Mouse (Mus musculus) MEL (cell line): ENCODE results near the gene Arid5b. TPM values are rescaled to one million over a fixed set of nuclear protein-coding genes. Genes with fewer than 3 reads are reported as not detected.

Experiments used
- DNase-seq: peaks from one replicate; pipeline ENCODE4 v3.0.0; 2011; ENCODE audit warnings: low read depth, low spot score
- H3K27ac ChIP-seq: 2 replicates; pipeline ENCODE4 v1.5.1; 2012; ENCODE audit warnings: low read depth, mild to moderate bottlenecking, control low read depth, low read length, moderate library complexity; ENCODE audit not compliant: control insufficient read depth
- H3K27me3 ChIP-seq, 2 experiments: fragments of 150-350 bp in 1 of 2; sonication (generic) in 1 of 2; 2 replicates each; pipeline ENCODE4 v1.6.1; 2012; ENCODE audit warnings: low read length in 2 of 2, mild to moderate bottlenecking in 2 of 2, improper control_type of control experiment in 1 of 2, moderate library complexity in 1 of 2; ENCODE audit not compliant: insufficient read depth in 2 of 2, control insufficient read depth in 1 of 2
- H3K36me3 ChIP-seq, 2 experiments: 2 replicates each; pipeline ENCODE4 v1.6.1; 2012 to 2014; ENCODE audit warnings: low read length in 2 of 2, improper control_type of control experiment in 1 of 2, inconsistent platforms in 1 of 2, mild to moderate bottlenecking in 1 of 2; ENCODE audit not compliant: insufficient read depth in 2 of 2, control insufficient read depth in 1 of 2
- H3K4me1 ChIP-seq, 2 experiments: fragments of 150-350 bp in 1 of 2; sonication (generic) in 1 of 2; 2 replicates each; pipeline ENCODE4 v1.6.1; 2012; ENCODE audit warnings: low read length in 2 of 2, improper control_type of control experiment in 1 of 2, mild to moderate bottlenecking in 1 of 2; ENCODE audit not compliant: insufficient read depth in 2 of 2, control insufficient read depth in 1 of 2
- H3K4me3 ChIP-seq, 2 experiments: fragments of 150-350 bp in 1 of 2; sonication (generic) in 1 of 2; 2 replicates each; pipeline ENCODE4 v1.5.1; 2012; ENCODE audit warnings: low read depth in 2 of 2, low read length in 2 of 2, mild to moderate bottlenecking in 2 of 2, moderate library complexity in 2 of 2, control low read depth in 1 of 2, improper control_type of control experiment in 1 of 2; ENCODE audit not compliant: control insufficient read depth in 1 of 2, insufficient read depth in 1 of 2
- H3K79me2 ChIP-seq: 2 replicates; pipeline ENCODE4 v1.6.1; 2012; ENCODE audit warnings: mild to moderate bottlenecking, low read length, moderate library complexity; ENCODE audit not compliant: control insufficient read depth, poor library complexity, insufficient read depth
- H3K9ac ChIP-seq: 2 replicates; pipeline ENCODE4 v1.6.1; 2012; ENCODE audit warnings: low read depth, mild to moderate bottlenecking, control low read depth, low read length, moderate library complexity; ENCODE audit not compliant: control insufficient read depth, poor library complexity, severe bottlenecking
- H3K9me3 ChIP-seq: fragments of 150-350 bp; sonication (generic); replicated peaks from 2 replicates; pipeline ENCODE4 v1.6.1; 2012; ENCODE audit warnings: mild to moderate bottlenecking, low read length, improper control_type of control experiment, moderate library complexity; ENCODE audit not compliant: insufficient read depth
- BHLHE40 ChIP-seq: IDR thresholded peaks from 2 replicates; pipeline ENCODE4 v1.6.1; 2012; ENCODE audit warnings: low read depth, mild to moderate bottlenecking, inconsistent platforms, low read length, improper control_type of control experiment, borderline replicate concordance
- CHD1 ChIP-seq: IDR thresholded peaks from 2 replicates; pipeline ENCODE4 v1.6.1; 2012; ENCODE audit warnings: low read depth, mild to moderate bottlenecking, inconsistent platforms, low read length, improper control_type of control experiment
- CHD2 ChIP-seq: IDR thresholded peaks from 2 replicates; pipeline ENCODE4 v1.6.1; 2011; ENCODE audit warnings: low read length, improper control_type of control experiment
- CTCF ChIP-seq, 3 experiments: IDR thresholded peaks in 2 of 3; conservative IDR thresholded peaks in 1 of 3; 2 replicates each; pipeline ENCODE4 v1.5.1; 2011 to 2012; ENCODE audit warnings: low read length in 3 of 3, low read depth in 2 of 3, mild to moderate bottlenecking in 2 of 3, improper control_type of control experiment in 1 of 3, inconsistent platforms in 1 of 3, mixed read lengths in 1 of 3, moderate library complexity in 1 of 3; ENCODE audit not compliant: control insufficient read depth in 1 of 3, insufficient read depth in 1 of 3, poor library complexity in 1 of 3, severe bottlenecking in 1 of 3
- ETS1 ChIP-seq: IDR thresholded peaks from 2 replicates; pipeline ENCODE4 v1.6.1; 2012; ENCODE audit warnings: low read depth, mild to moderate bottlenecking, inconsistent platforms, low read length, improper control_type of control experiment, moderate library complexity
- KAT2A ChIP-seq: conservative IDR thresholded peaks from 2 replicates; pipeline ENCODE4 v1.6.1; 2012; ENCODE audit warnings: low read depth, low read length, improper control_type of control experiment, inconsistent platforms
- MAFK ChIP-seq: IDR thresholded peaks from 2 replicates; pipeline ENCODE4 v1.6.1; 2011; ENCODE audit warnings: low read depth, mild to moderate bottlenecking, low read length, improper control_type of control experiment, borderline replicate concordance
- MAX ChIP-seq: IDR thresholded peaks from 2 replicates; pipeline ENCODE4 v1.6.1; 2011; ENCODE audit warnings: low read length, improper control_type of control experiment
- MAZ ChIP-seq: IDR thresholded peaks from 2 replicates; pipeline ENCODE4 v1.6.1; 2012; ENCODE audit warnings: low read depth, mild to moderate bottlenecking, inconsistent platforms, low read length, improper control_type of control experiment
- MEF2A ChIP-seq: IDR thresholded peaks from 2 replicates; pipeline ENCODE4 v1.6.1; 2014; ENCODE audit warnings: low read depth, mild to moderate bottlenecking, inconsistent platforms, low read length, improper control_type of control experiment; ENCODE audit not compliant: poor library complexity, insufficient replicate concordance, severe bottlenecking; ENCODE audit errors: extremely low read depth
- MYB ChIP-seq: IDR thresholded peaks from 2 replicates; pipeline ENCODE4 v1.6.1; 2011; ENCODE audit warnings: mild to moderate bottlenecking, low read depth, low read length, improper control_type of control experiment
- NELFE ChIP-seq: IDR thresholded peaks from 2 replicates; pipeline ENCODE4 v1.6.1; 2011; ENCODE audit warnings: low read depth, low read length, improper control_type of control experiment
- NRF1 ChIP-seq: IDR thresholded peaks from 2 replicates; pipeline ENCODE4 v1.6.1; 2014; ENCODE audit warnings: low read depth, mild to moderate bottlenecking, inconsistent platforms, low read length, improper control_type of control experiment, moderate library complexity; ENCODE audit not compliant: poor library complexity, insufficient read depth, severe bottlenecking
- POLR2A ChIP-seq, 2 experiments: IDR thresholded peaks; 2 replicates each; pipeline ENCODE4 v1.6.1; 2011 to 2012; ENCODE audit warnings: low read length in 2 of 2, mild to moderate bottlenecking in 2 of 2, control low read depth in 1 of 2, improper control_type of control experiment in 1 of 2, low read depth in 1 of 2, moderate library complexity in 1 of 2; ENCODE audit not compliant: control insufficient read depth in 1 of 2, insufficient read depth in 1 of 2, poor library complexity in 1 of 2
- SIN3A ChIP-seq: IDR thresholded peaks from 2 replicates; pipeline ENCODE4 v1.6.1; 2012; ENCODE audit warnings: low read length, improper control_type of control experiment, inconsistent platforms
- TAL1 ChIP-seq: IDR thresholded peaks from 2 replicates; pipeline ENCODE4 v1.6.1; 2012; ENCODE audit warnings: mild to moderate bottlenecking, inconsistent platforms, low read length, moderate library complexity, mixed read lengths
- TBP ChIP-seq: IDR thresholded peaks from 2 replicates; pipeline ENCODE4 v1.8.0; 2011; ENCODE audit warnings: low read depth, low read length, improper control_type of control experiment
- ZC3H11A ChIP-seq: IDR thresholded peaks from 2 replicates; pipeline ENCODE4 v1.6.1; 2012; ENCODE audit warnings: low read depth, mild to moderate bottlenecking, inconsistent platforms, low read length, improper control_type of control experiment
- ZKSCAN1 ChIP-seq: IDR thresholded peaks from 2 replicates; pipeline ENCODE4 v1.6.1; 2012; ENCODE audit warnings: low read depth, mild to moderate bottlenecking, inconsistent platforms, low read length, improper control_type of control experiment, moderate library complexity
- ZMIZ1 ChIP-seq: IDR thresholded peaks from 2 replicates; pipeline ENCODE4 v1.6.1; 2012; ENCODE audit warnings: low read depth, mild to moderate bottlenecking, inconsistent platforms, low read length, improper control_type of control experiment, moderate library complexity
- ZNF384 ChIP-seq: IDR thresholded peaks from 2 replicates; pipeline ENCODE4 v1.6.1; 2012; ENCODE audit warnings: low read depth, mild to moderate bottlenecking, inconsistent platforms, low read length, improper control_type of control experiment
- polyA plus RNA-seq, 2 experiments: library from polyadenylated mRNA; stranded (reverse) in 1 of 2; unstranded in 1 of 2; fragments of >175 nt in 1 of 2; fragments of >200 nt in 1 of 2; gene quantifications; 2 replicates each; pipeline versions ENCODE4 v1.2.1 to v1.2.4; 2012; ENCODE audit warnings: low replicate concordance in 2 of 2, low read depth in 1 of 2; ENCODE audit not compliant: insufficient read length in 2 of 2, insufficient read depth in 1 of 2, missing spikeins in 1 of 2
- total RNA-seq: library from RNA; depleted of rRNA; stranded (reverse); fragments of 300-350 nt; gene quantifications from 2 replicates; pipeline ENCODE4 v1.2.3, GENCODE M21; 2012

Gene Arid5b
- total and polyA plus RNA-seq, 3 experiments: 0.03 TPM; not detected in 2

DNA sequence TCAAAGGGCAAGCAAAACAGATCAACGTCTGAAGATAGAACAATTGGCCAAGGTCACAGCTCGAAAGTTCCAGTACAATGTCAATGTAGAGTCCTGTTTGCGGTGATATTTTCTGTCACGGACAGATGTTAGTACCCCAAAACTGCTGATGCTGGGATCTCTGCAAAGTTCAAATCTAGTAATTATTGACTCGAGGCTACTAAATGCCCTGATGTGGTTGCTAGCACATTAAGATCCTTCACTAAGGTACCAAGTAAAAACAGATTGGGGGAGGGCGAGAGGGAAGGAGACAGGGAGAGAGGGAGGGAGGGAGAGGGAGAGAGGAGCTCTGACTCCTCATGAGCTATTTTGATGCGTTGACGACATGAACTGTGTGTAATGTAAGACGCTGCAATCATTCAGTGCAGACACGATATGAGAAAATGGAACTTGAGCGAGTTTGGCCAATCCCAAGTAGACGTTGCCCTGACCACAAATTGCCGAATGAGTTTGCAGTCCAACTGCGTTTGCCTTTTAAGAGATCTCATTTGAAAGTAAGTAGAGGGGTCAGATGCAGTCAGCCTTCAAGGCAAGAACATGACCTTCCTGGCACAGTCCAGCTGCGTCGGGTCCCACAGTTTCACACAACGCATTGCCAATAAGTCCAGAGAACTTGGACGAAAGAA, 133.1 kb downstream of the Arid5b start:
- Histone ChIP-seq H3K4me3 (no peak overlapping the region), H3K4me1 (no peaks in the 10 kb centered on the region), H3K79me2 (no peaks in the 10 kb centered on the region), H3K9me3 (no peaks in the 10 kb centered on the region), H3K27me3 (no peaks in the 10 kb centered on the region), H3K9ac (no peak overlapping the region), H3K27ac (no peak overlapping the region), H3K36me3 (no peaks in the 10 kb centered on the region)
- DNase-seq: no peak
- no peak for TF ChIP-seq CTCF (IDR thresholded peaks at IDR 0.05 in 2 of 3, conservative IDR thresholded peaks at IDR 0.05 in 1 of 3; ENCODE audit: control insufficient read depth in 1 of 3, insufficient read depth in 1 of 3, low read depth in 2 of 3, low read length in 3 of 3, poor library complexity in 1 of 3, severe bottlenecking in 1 of 3)
- no peak for TF ChIP-seq ZC3H11A
- no peak for TF ChIP-seq CHD2
- no peak for TF ChIP-seq ZMIZ1
- no peak for TF ChIP-seq NELFE
- TF ChIP-seq BHLHE40: no peak
- no peak for TF ChIP-seq TBP
- TF ChIP-seq MAFK: no peak
- TF ChIP-seq MYB: no peak
- TF ChIP-seq SIN3A: no peak
- TF ChIP-seq ZKSCAN1: no peak
- no peak for TF ChIP-seq POLR2A (IDR thresholded peaks at IDR 0.05; ENCODE audit: control insufficient read depth in 1 of 2, insufficient read depth in 1 of 2, low read depth in 1 of 2, low read length in 2 of 2, poor library complexity in 1 of 2)
- no peak for TF ChIP-seq ZNF384
- TF ChIP-seq CHD1: no peak
- no peak for TF ChIP-seq MAZ
- no peak for TF ChIP-seq NRF1
- no peak for TF ChIP-seq TAL1

DNA sequence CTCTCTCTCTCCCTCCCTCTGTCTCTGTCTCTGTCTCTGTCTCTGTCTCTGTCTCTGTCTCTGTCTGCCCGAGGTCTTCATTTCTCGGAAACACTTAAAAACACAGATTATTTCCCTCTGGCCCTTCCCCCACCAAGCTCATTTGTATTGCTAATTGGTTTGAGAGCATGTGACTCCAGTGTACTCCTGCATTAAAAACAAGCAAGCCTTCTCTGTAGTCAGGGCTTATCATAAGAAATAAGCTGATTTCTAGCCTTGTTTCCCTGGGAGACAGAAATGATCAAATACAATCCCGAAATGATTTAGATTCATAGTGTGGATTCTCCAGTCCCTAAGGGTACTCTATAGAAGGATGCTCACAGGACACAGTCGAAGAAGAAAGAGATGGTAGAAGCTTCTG, 136.0 kb downstream of the Arid5b start:
- H3K4me1 ChIP-seq: no peaks in the 10 kb centered on the region
- no peaks in the 10 kb centered on the region for H3K9me3 ChIP-seq
- no peak overlapping the region for H3K4me3 ChIP-seq
- H3K36me3 ChIP-seq: no peaks in the 10 kb centered on the region
- TF ChIP-seq ZMIZ1 (no peak), BHLHE40 (no peak), TAL1 (no peak), MAX (no peak), MEF2A (no peak), KAT2A (no peak), CTCF (IDR thresholded peaks at IDR 0.05 in 2 of 3, conservative IDR thresholded peaks at IDR 0.05 in 1 of 3; ENCODE audit: control insufficient read depth in 1 of 3, insufficient read depth in 1 of 3, low read depth in 2 of 3, low read length in 3 of 3, poor library complexity in 1 of 3, severe bottlenecking in 1 of 3) (no peak), ETS1 (no peak), POLR2A (IDR thresholded peaks at IDR 0.05; ENCODE audit: control insufficient read depth in 1 of 2, insufficient read depth in 1 of 2, low read depth in 1 of 2, low read length in 2 of 2, poor library complexity in 1 of 2) (no peak)
- no peak overlapping the region for H3K9ac ChIP-seq
- DNase-seq: no peak
- no peaks in the 10 kb centered on the region for H3K27me3 ChIP-seq
- H3K27ac ChIP-seq: no peak overlapping the region
- H3K79me2 ChIP-seq: no peaks in the 10 kb centered on the region
